Mouse (Mus musculus): Measurements from ENCODE around the gene Cenpm.

- TF ChIP-seq POLR2A (IDR thresholded peaks at IDR 0.05; ENCODE audit: borderline replicate concordance, extremely low read depth, low read depth, low read length) = no peak
- TF ChIP-seq CTCF (IDR thresholded peaks at IDR 0.05; ENCODE audit: insufficient read depth, low read length) = no peak
Measured at GRCm38 (mm10) chr15:82272295-82272694, 27.7 kb upstream of the Cenpm start.
